Mouse (Mus musculus): ENCODE results near the gene Ripply1. TPM values are rescaled to one million over a fixed set of nuclear protein-coding genes. Genes with fewer than 3 reads are reported as not detected.

Gene Ripply1
- polyA plus RNA-seq (2012; rRNA removed), result not detected in 2 replicates

GRCm38 (mm10) chrX:139782278-139783044, at the start of gene Ripply1:
Ripply1 (minus strand) TSS chrX:139782353.
- TF ChIP-seq CTCF (IDR thresholded peaks at IDR 0.05; ENCODE audit: extremely low read depth, insufficient read length, insufficient replicate concordance, low read depth, low read length), result no peak
- Histone ChIP-seq H3K27me3 (ENCODE audit: control insufficient read depth, insufficient read depth, low read length) (no peaks in the 10 kb centered on the region), H3K4me3 (ENCODE audit: low read depth, low read length) (no peak within 1 kb of the TSS), H3K4me1 (ENCODE audit: control insufficient read depth, insufficient read depth, insufficient read length, low read length) (peaks cover 12% of the 10 kb centered on the region; the same call in 1 of the 2 replicates), H3K27ac (ENCODE audit: insufficient read depth, low read depth, low read length) (no peak within 1 kb of the TSS), H3K36me3 (ENCODE audit: control insufficient read depth, insufficient read depth, low read length) (no peaks in the 10 kb centered on the region)
- 78% methylated on average over 6 of the region's 6 CpGs for WGBS

GRCm38 (mm10) chrX:139828363-139829092, 46.4 kb upstream of the Ripply1 start:
- 0 out of 2 replicates have a peak, but pooled peaks cover 2% of the 10 kb centered on the region for H3K36me3 ChIP-seq (ENCODE audit: control insufficient read depth, insufficient read depth, low read length)
- no peak overlapping the region for H3K27ac ChIP-seq (ENCODE audit: insufficient read depth, low read depth, low read length)
- H3K4me3 ChIP-seq (ENCODE audit: low read depth, low read length), result no peak overlapping the region
- no peaks in the 10 kb centered on the region for H3K27me3 ChIP-seq (ENCODE audit: control insufficient read depth, insufficient read depth, low read length)
- 86% methylated on average over 6 of the region's 6 CpGs for WGBS
- TF ChIP-seq CTCF (IDR thresholded peaks at IDR 0.05; ENCODE audit: extremely low read depth, insufficient read length, insufficient replicate concordance, low read depth, low read length) (no peak), POLR2A (IDR thresholded peaks at IDR 0.05; ENCODE audit: low read depth, low read length) (no peak)
- no peaks in the 10 kb centered on the region for H3K4me1 ChIP-seq (ENCODE audit: control insufficient read depth, insufficient read depth, insufficient read length, low read length)

- Histone ChIP-seq H3K4me1 (ENCODE audit: control insufficient read depth, insufficient read depth, insufficient read length, low read length) (no peaks in the 10 kb centered on the region), H3K4me3 (ENCODE audit: low read depth, low read length) (no peak overlapping the region), H3K36me3 (ENCODE audit: control insufficient read depth, insufficient read depth, low read length) (0 out of 2 replicates have a peak, but pooled peaks cover 2% of the 10 kb centered on the region), H3K27me3 (ENCODE audit: control insufficient read depth, insufficient read depth, low read length) (no peaks in the 10 kb centered on the region), H3K27ac (ENCODE audit: insufficient read depth, low read depth, low read length) (no peak overlapping the region)
- WGBS, result 86% methylated on average over 4 of the region's 4 CpGs
- no peak for TF ChIP-seq CTCF (IDR thresholded peaks at IDR 0.05; ENCODE audit: extremely low read depth, insufficient read length, insufficient replicate concordance, low read depth, low read length)
- no peak for TF ChIP-seq POLR2A (IDR thresholded peaks at IDR 0.05; ENCODE audit: low read depth, low read length)
These were observed 44.8 kb upstream of the Ripply1 start for GRCm38 (mm10) chrX:139826926-139827325.

- Histone ChIP-seq H3K27ac (ENCODE audit: insufficient read depth, low read depth, low read length) (no peak overlapping the region), H3K36me3 (ENCODE audit: control insufficient read depth, insufficient read depth, low read length) (0 out of 2 replicates have a peak, but pooled peaks cover 2% of the 10 kb centered on the region), H3K27me3 (ENCODE audit: control insufficient read depth, insufficient read depth, low read length) (no peaks in the 10 kb centered on the region), H3K4me1 (ENCODE audit: control insufficient read depth, insufficient read depth, insufficient read length, low read length) (no peaks in the 10 kb centered on the region), H3K4me3 (ENCODE audit: low read depth, low read length) (no peak overlapping the region)
- 90% methylated on average over 1 of the region's 1 CpGs for WGBS
- TF ChIP-seq POLR2A (IDR thresholded peaks at IDR 0.05; ENCODE audit: low read depth, low read length), result no peak
- TF ChIP-seq CTCF (IDR thresholded peaks at IDR 0.05; ENCODE audit: extremely low read depth, insufficient read length, insufficient replicate concordance, low read depth, low read length), result no peak
These were observed 43.2 kb upstream of the Ripply1 start for GRCm38 (mm10) chrX:139825402-139825801.

- Histone ChIP-seq H3K27ac (ENCODE audit: insufficient read depth, low read depth, low read length) (no peak overlapping the region), H3K4me1 (ENCODE audit: control insufficient read depth, insufficient read depth, insufficient read length, low read length) (peaks cover 15% of the 10 kb centered on the region; the same call in 1 of the 2 replicates), H3K4me3 (ENCODE audit: low read depth, low read length) (no peak overlapping the region), H3K36me3 (ENCODE audit: control insufficient read depth, insufficient read depth, low read length) (no peaks in the 10 kb centered on the region), H3K27me3 (ENCODE audit: control insufficient read depth, insufficient read depth, low read length) (no peaks in the 10 kb centered on the region)
- no peak for TF ChIP-seq CTCF (IDR thresholded peaks at IDR 0.05; ENCODE audit: extremely low read depth, insufficient read length, insufficient replicate concordance, low read depth, low read length)
- no peak for TF ChIP-seq POLR2A (IDR thresholded peaks at IDR 0.05; ENCODE audit: low read depth, low read length)
- 43% methylated on average over 5 of the region's 5 CpGs for WGBS
These were observed 33.0 kb upstream of the Ripply1 start for GRCm38 (mm10) chrX:139815201-139815600.

GRCm38 (mm10) chrX:139814018-139814635, 32.0 kb upstream of the Ripply1 start:
- Histone ChIP-seq H3K27ac (ENCODE audit: insufficient read depth, low read depth, low read length) (peak overlapping the region; percentile 90), H3K36me3 (ENCODE audit: control insufficient read depth, insufficient read depth, low read length) (no peaks in the 10 kb centered on the region), H3K4me3 (ENCODE audit: low read depth, low read length) (no peak overlapping the region), H3K4me1 (ENCODE audit: control insufficient read depth, insufficient read depth, insufficient read length, low read length) (peaks cover 15% of the 10 kb centered on the region; the same call in 1 of the 2 replicates), H3K27me3 (ENCODE audit: control insufficient read depth, insufficient read depth, low read length) (no peaks in the 10 kb centered on the region)
- TF ChIP-seq CTCF (IDR thresholded peaks at IDR 0.05; ENCODE audit: extremely low read depth, insufficient read length, insufficient replicate concordance, low read depth, low read length) (no peak), POLR2A (IDR thresholded peaks at IDR 0.05; ENCODE audit: low read depth, low read length) (no peak)
- WGBS, result 35% methylated on average over 8 of the region's 8 CpGs

Measured in small intestine, adult 2 months (tissue).